Mouse (Mus musculus) midbrain, embryonic 10.5 days (tissue): ENCODE results near the gene Ankrd33. TPM values are rescaled to one million over a fixed set of nuclear protein-coding genes. Genes with fewer than 3 reads are reported as not detected.
A peak's percentile ranks its signal among the peaks of the same experiment; 100 is the strongest.

Source experiments
- DNase-seq: peaks from one replicate; pipeline ENCODE4 v3.0.0-alpha.2; 2017; ENCODE audit warnings: low spot score
- H3K27ac ChIP-seq: fragments of 300-500 bp; sonication (generic); replicated peaks from 2 replicates; pipeline ENCODE4 v1.5.1; 2016; ENCODE audit warnings: mild to moderate bottlenecking
- H3K27me3 ChIP-seq: fragments of 300-500 bp; sonication (generic); 2 replicates; pipeline ENCODE4 v1.6.1; 2016; ENCODE audit warnings: low read depth, mild to moderate bottlenecking; ENCODE audit not compliant: poor library complexity, severe bottlenecking
- H3K36me3 ChIP-seq: fragments of 300-500 bp; sonication (generic); 2 replicates; pipeline ENCODE4 v1.6.1; 2016; ENCODE audit warnings: mild to moderate bottlenecking, moderate library complexity
- H3K4me1 ChIP-seq: fragments of 300-500 bp; sonication (generic); 2 replicates; pipeline ENCODE4 v1.6.1; 2016
- H3K4me3 ChIP-seq: fragments of 300-500 bp; sonication (generic); 2 replicates; pipeline ENCODE4 v1.5.1; 2016; ENCODE audit warnings: mild to moderate bottlenecking, moderate library complexity
- H3K9me3 ChIP-seq: fragments of 300-500 bp; sonication (generic); replicated peaks from 2 replicates; pipeline ENCODE4 v1.6.1; 2016; ENCODE audit warnings: mild to moderate bottlenecking
- WGBS: fragments of 180-500 bp; shearing (Covaris S2); methylation state at CpG from one replicate; pipeline ENCODE4 v1.1.7; 2016; 5-methylcytosine and 5-hydroxymethylcytosine counted together
- polyA plus RNA-seq: library from polyadenylated mRNA; unstranded; fragments of >200 nt; fragmentation: Nextera tagmentation; extraction: Ambion mirVana; gene quantifications from 2 replicates; pipeline ENCODE4 v1.2.1, GENCODE M21; 2016

Gene Ankrd33
- polyA plus RNA-seq, 1 experiment from 2014 or later, result not detected

DNA sequence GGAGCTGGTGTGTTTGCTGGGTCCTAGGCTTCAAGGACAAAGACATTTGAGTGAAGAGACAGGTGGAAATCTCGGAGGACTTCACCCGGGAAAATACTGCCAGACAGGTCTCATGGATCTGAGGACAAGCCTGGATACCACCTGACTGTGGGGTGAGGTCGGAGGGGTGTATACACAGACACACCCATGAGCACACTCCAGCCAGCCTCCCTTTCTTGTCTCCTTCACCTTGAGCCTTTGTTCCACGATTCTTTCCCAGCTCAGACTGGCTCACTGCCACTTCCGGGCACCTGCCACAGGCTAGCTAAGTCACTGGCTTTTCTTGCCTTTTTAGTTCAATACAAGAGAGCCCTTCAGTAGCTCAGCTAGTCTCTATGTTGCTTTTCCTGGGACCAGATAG is 48.7 kb downstream of the Ankrd33 start:
- 63% methylated on average over 5 of the region's 5 CpGs for WGBS
- DNase-seq, result no peak
- H3K27ac ChIP-seq, result 0 out of 2 replicates have a peak overlapping the region, but pooled peaks have one; percentile 23
- H3K27me3 ChIP-seq, result peaks cover 30% of the 10 kb centered on the region
- H3K36me3 ChIP-seq, result no peaks in the 10 kb centered on the region
- no peaks in the 10 kb centered on the region for H3K9me3 ChIP-seq
- H3K4me3 ChIP-seq, result no peak overlapping the region
- H3K4me1 ChIP-seq, result peaks cover 44% of the 10 kb centered on the region

DNA sequence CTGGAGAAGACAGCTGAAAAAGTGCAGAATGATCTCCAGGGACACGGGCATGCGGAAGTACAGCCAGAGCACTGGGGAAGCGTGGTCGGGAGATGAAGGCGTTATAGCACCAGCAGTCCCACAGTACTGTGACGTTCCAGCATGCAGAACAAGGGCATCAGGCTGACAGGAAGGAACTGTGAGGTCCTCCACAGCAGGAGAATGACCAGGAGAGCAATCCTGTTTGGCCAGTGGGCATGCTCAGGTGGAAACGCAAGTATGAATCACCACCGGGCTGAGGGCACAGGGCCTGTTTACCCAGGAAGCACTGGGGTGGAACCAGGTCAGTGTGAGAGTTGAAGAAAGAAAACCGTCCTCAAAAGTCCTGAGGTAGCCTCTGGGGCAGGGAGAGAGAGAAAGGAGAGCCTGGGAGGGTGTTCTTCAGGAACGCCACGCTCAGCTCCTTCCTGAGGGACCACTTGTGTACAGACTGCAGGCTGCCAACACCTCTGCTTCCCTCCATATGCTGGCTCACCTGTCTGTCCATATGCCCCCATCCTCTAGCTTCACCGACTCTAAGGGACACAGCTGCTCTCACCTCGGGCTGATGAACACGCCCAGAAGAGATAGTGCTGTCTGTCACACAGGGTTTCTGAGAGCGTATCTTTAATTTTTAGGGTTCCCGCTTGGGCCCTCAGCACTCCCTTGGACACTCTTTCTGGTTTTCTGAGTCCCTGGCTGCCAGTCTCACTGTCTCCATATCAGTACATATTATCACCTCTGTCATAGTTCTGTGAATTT is 50.3 kb downstream of the Ankrd33 start:
- DNase-seq, result no peak
- Histone ChIP-seq H3K36me3 (no peaks in the 10 kb centered on the region), H3K27ac (no peak overlapping the region), H3K4me3 (no peak overlapping the region), H3K4me1 (peaks cover 28% of the 10 kb centered on the region), H3K9me3 (no peaks in the 10 kb centered on the region), H3K27me3 (peaks cover 30% of the 10 kb centered on the region)
- WGBS, result 80% methylated on average over 16 of the region's 16 CpGs

DNA sequence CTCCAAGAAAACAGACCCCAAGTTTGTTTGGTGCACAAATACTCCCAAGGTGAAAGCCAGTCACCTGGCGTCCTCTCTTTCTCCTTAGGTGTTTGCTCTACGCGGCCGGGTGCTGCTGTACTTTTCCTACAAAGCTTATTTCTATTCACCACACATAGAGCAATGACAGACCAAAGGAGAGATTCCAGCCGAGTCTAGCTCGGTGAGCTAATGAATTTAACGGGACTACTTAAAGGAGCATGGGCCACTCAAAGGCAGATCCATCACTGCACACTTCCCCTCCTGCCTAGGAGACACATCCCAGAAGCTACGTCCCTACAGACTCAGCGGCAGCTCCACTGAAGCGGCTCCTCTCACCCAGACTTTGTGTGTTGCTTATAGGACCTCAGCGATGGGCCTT is 52.0 kb downstream of the Ankrd33 start:
- 84% methylated on average over 11 of the region's 11 CpGs for WGBS
- H3K36me3 ChIP-seq, result no peaks in the 10 kb centered on the region
- H3K4me3 ChIP-seq, result no peak overlapping the region
- H3K4me1 ChIP-seq, result peaks cover 20% of the 10 kb centered on the region
- H3K9me3 ChIP-seq, result no peaks in the 10 kb centered on the region
- no peak overlapping the region for H3K27ac ChIP-seq
- DNase-seq, result no peak
- peaks cover 32% of the 10 kb centered on the region for H3K27me3 ChIP-seq

Other genes starting within 250 kb of the Ankrd33 start
- gene Scn8a, start 245.9 kb upstream of the Ankrd33 start, polyA plus RNA-seq, result 10.6 and 12.3 TPM in 2 replicates
- not detected in 2 replicates for gene Gm47841, start 68.4 kb upstream of the Ankrd33 start, polyA plus RNA-seq
- gene Fignl2, start 37.2 kb upstream of the Ankrd33 start, polyA plus RNA-seq, result 0.88 and 1.7 TPM in 2 replicates
- 8.9 and 10.7 TPM in 2 replicates for gene Acvrl1, start 12.8 kb downstream of the Ankrd33 start, polyA plus RNA-seq
- 5.4 and 7.0 TPM in 2 replicates for gene Acvr1b, start 58.3 kb downstream of the Ankrd33 start, polyA plus RNA-seq
- gene Grasp, start 108.4 kb downstream of the Ankrd33 start, polyA plus RNA-seq, result 3.2 and 4.2 TPM in 2 replicates
- gene Nr4a1, start 138.5 kb downstream of the Ankrd33 start, polyA plus RNA-seq, result 2.8 and 2.9 TPM in 2 replicates
- gene Atg101, start 168.5 kb downstream of the Ankrd33 start, polyA plus RNA-seq, result 80.8 TPM in 2 replicates
- gene 6030408B16Rik, start 177.5 kb downstream of the Ankrd33 start, polyA plus RNA-seq, result 0.06 and 0.22 TPM in 2 replicates